Mouse (Mus musculus) 416B (cell line): ENCODE data around the gene Gm20854.
"Not testable (repeated sequence)": the region's sequence is repeated elsewhere in the genome, so short reads cannot be mapped to it uniquely, and the experiment has no call there.

Source experiments
- DNase-seq: peaks from one replicate; pipeline ENCODE4 v3.0.0; 2011; ENCODE audit warnings: low read depth

Gm20854 gene

DNA sequence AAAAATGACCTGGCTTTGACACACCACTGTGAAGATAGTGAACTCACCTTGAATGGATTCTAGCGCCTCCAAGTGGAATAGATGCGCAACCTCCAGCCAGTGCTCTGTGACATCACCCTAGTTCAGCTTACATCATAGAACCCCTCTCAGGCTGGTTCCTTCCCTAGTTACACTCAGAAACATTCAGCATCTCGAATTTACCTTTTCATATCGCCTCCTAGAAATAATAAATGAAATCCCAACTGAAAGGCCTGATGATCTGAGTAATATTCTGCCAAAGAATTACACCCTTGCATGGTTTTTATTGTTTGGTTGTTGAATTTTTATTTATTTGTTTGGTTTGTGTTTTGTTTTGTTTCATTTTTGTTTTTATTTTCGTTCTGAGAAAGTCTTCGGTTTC lies at the start of gene Gm20854:
TSS of gene Gm20854 (minus strand) at position 101 of the 400 bp plus-strand sequence.
- DNase-seq, result not testable (repeated sequence)
